Mouse (Mus musculus) neural tube, embryonic 14.5 days (tissue): ENCODE measurements around the gene Narf. TPM values are rescaled to one million over a fixed set of nuclear protein-coding genes. Genes with fewer than 3 reads are reported as not detected.

Experiments used
- ATAC-seq: fragments of 200-750 bp; cut with Nextera tagmentation; 2 replicates; pipeline ENCODE4 v1.8.0; 2017; ENCODE audit warnings: low read depth, mild to moderate bottlenecking, moderate TSS enrichment, moderate library complexity
- H3K27ac ChIP-seq: fragments of 300-500 bp; sonication (generic); 2 replicates; pipeline ENCODE4 v1.5.1; 2014; ENCODE audit warnings: low read depth, mild to moderate bottlenecking, control low read depth, low read length, moderate library complexity, mixed read lengths
- H3K27me3 ChIP-seq: fragments of 300-500 bp; sonication (generic); 2 replicates; pipeline ENCODE4 v1.6.1; 2014; ENCODE audit warnings: low read length; ENCODE audit not compliant: control insufficient read depth, insufficient read depth
- H3K36me3 ChIP-seq: fragments of 300-500 bp; sonication (generic); 2 replicates; pipeline ENCODE4 v1.6.1; 2014; ENCODE audit warnings: low read length, mixed read lengths; ENCODE audit not compliant: control insufficient read depth, insufficient read depth
- H3K4me1 ChIP-seq: fragments of 300-500 bp; sonication (generic); 2 replicates; pipeline ENCODE4 v1.6.1; 2014; ENCODE audit warnings: low read length; ENCODE audit not compliant: control insufficient read depth, insufficient read depth
- H3K4me2 ChIP-seq: fragments of 300-500 bp; sonication (generic); 2 replicates; pipeline ENCODE4 v1.6.1; 2014; ENCODE audit warnings: mild to moderate bottlenecking, low read depth, low read length, control low read depth
- H3K4me3 ChIP-seq: fragments of 300-500 bp; sonication (generic); 2 replicates; pipeline ENCODE4 v1.5.1; 2014; ENCODE audit warnings: low read depth, low read length, control low read depth, mixed read lengths
- H3K9ac ChIP-seq: fragments of 300-500 bp; sonication (generic); replicated peaks from 2 replicates; pipeline ENCODE4 v1.6.1; 2014; ENCODE audit warnings: low read depth, mild to moderate bottlenecking, control low read depth, low read length, mixed read lengths
- H3K9me3 ChIP-seq: fragments of 300-500 bp; sonication (generic); 2 replicates; pipeline ENCODE4 v1.6.1; 2016; ENCODE audit warnings: low read length; ENCODE audit not compliant: control insufficient read depth
- WGBS: fragments of 180-500 bp; shearing (Covaris S2); extraction: QIAGEN DNeasy Blood & Tissue Kit; methylation state at CpG from one replicate; pipeline ENCODE4 v1.1.7; 2014; 5-methylcytosine and 5-hydroxymethylcytosine counted together
- polyA plus RNA-seq: library from polyadenylated mRNA; unstranded; fragments of >200 nt; fragmentation: Nextera tagmentation; extraction: Ambion mirVana; gene quantifications from 2 replicates; pipeline ENCODE4 v1.2.1, GENCODE M21; 2014

Narf gene
- 93.2 and 96.5 TPM in 2 replicates for polyA plus RNA-seq

GRCm38 (mm10) chr11:121236564-121237344 lies at the start of gene Narf:
Gene Narf (plus strand): TSS chr11:121237253.
- Histone ChIP-seq H3K9ac (peak within 1 kb of the TSS; percentile 76), H3K4me2 (peak within 1 kb of the TSS; percentile 67), H3K27me3 (no peaks in the 10 kb centered on the region), H3K4me1 (peaks cover 13% of the 10 kb centered on the region), H3K9me3 (no peaks in the 10 kb centered on the region), H3K4me3 (peak within 1 kb of the TSS; percentile 60), H3K36me3 (no peaks in the 10 kb centered on the region; the same call in 1 of the 2 replicates), H3K27ac (peak within 1 kb of the TSS; percentile 99)
- ATAC-seq, result peak; percentile 99
- WGBS, result under 1% methylated on average over 50 of the region's 50 CpGs

DNA sequence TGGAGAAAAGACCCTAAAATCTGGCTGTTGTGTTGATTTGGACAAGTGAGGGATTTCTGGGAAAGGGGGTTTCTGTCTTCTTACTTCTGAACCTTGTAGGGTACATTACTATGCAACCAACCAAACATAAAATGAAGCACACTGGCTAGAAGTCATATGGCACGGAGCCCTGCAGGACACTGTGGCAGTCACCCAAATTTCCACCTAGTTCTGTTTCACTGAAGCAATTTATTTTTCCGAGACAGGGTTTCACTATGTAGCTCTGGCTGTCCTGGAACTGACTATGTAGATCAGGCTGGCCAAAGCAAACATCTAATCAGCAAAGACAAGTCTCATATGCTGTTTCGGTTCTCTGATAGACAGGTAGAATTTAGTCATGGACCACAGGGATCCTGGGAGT lies 47.4 kb upstream of the Narf start:
- Histone ChIP-seq H3K9me3 (no peaks in the 10 kb centered on the region), H3K4me2 (no peak overlapping the region), H3K36me3 (peaks cover 5% of the 10 kb centered on the region; the same call in 1 of the 2 replicates), H3K4me3 (no peak overlapping the region), H3K27ac (no peak overlapping the region), H3K4me1 (no peaks in the 10 kb centered on the region), H3K9ac (no peak overlapping the region), H3K27me3 (no peaks in the 10 kb centered on the region)
- 88% methylated on average over 3 of the region's 3 CpGs for WGBS
- no peak for ATAC-seq

GRCm38 (mm10) chr11:121192742-121193141 lies 44.3 kb upstream of the Narf start:
- Histone ChIP-seq H3K9me3 (no peaks in the 10 kb centered on the region), H3K4me1 (no peaks in the 10 kb centered on the region), H3K4me2 (no peak overlapping the region), H3K4me3 (no peak overlapping the region), H3K36me3 (peaks cover 9% of the 10 kb centered on the region; the same call in 1 of the 2 replicates), H3K9ac (no peak overlapping the region), H3K27ac (no peak overlapping the region), H3K27me3 (no peaks in the 10 kb centered on the region)
- 86% methylated on average over 2 of the region's 2 CpGs for WGBS
- no peak for ATAC-seq

GRCm38 (mm10) chr11:121193415-121193814 lies 43.6 kb upstream of the Narf start:
- H3K9ac ChIP-seq, result no peak overlapping the region
- H3K4me1 ChIP-seq, result no peaks in the 10 kb centered on the region
- H3K27ac ChIP-seq, result no peak overlapping the region
- H3K36me3 ChIP-seq, result peaks cover 9% of the 10 kb centered on the region; the same call in 1 of the 2 replicates
- H3K4me3 ChIP-seq, result no peak overlapping the region
- H3K27me3 ChIP-seq, result no peaks in the 10 kb centered on the region
- 88% methylated on average over 3 of the region's 3 CpGs for WGBS
- ATAC-seq, result no peak
- H3K4me2 ChIP-seq, result no peak overlapping the region
- no peaks in the 10 kb centered on the region for H3K9me3 ChIP-seq

GRCm38 (mm10) chr11:121198622-121199021 lies 38.4 kb upstream of the Narf start:
- Histone ChIP-seq H3K9ac (no peak overlapping the region), H3K4me2 (no peak overlapping the region), H3K4me1 (no peaks in the 10 kb centered on the region), H3K27ac (no peak overlapping the region), H3K9me3 (no peaks in the 10 kb centered on the region), H3K36me3 (peaks cover 9% of the 10 kb centered on the region; the same call in 1 of the 2 replicates), H3K4me3 (no peak overlapping the region), H3K27me3 (no peaks in the 10 kb centered on the region)
- WGBS, result 62% methylated on average over 2 of the region's 2 CpGs
- ATAC-seq, result no peak

GRCm38 (mm10) chr11:121199851-121200250 lies 37.2 kb upstream of the Narf start:
- Histone ChIP-seq H3K9me3 (no peaks in the 10 kb centered on the region), H3K4me1 (no peaks in the 10 kb centered on the region), H3K4me2 (no peak overlapping the region), H3K9ac (no peak overlapping the region), H3K36me3 (0 out of 2 replicates have a peak, but pooled peaks cover 3% of the 10 kb centered on the region), H3K4me3 (no peak overlapping the region), H3K27me3 (no peaks in the 10 kb centered on the region), H3K27ac (no peak overlapping the region)
- WGBS, result 80% methylated on average over 4 of the region's 4 CpGs
- ATAC-seq, result no peak

- H3K4me1 ChIP-seq, result no peaks in the 10 kb centered on the region
- 92% methylated on average over 6 of the region's 6 CpGs for WGBS
- H3K4me3 ChIP-seq, result no peak overlapping the region
- H3K27me3 ChIP-seq, result no peaks in the 10 kb centered on the region
- no peaks in the 10 kb centered on the region for H3K36me3 ChIP-seq
- no peak overlapping the region for H3K27ac ChIP-seq
- no peak overlapping the region for H3K9ac ChIP-seq
- no peak overlapping the region for H3K4me2 ChIP-seq
- H3K9me3 ChIP-seq, result no peaks in the 10 kb centered on the region
- ATAC-seq, result no peak
Observed at GRCm38 (mm10) chr11:121200781-121201180, 36.3 kb upstream of the Narf start.

DNA sequence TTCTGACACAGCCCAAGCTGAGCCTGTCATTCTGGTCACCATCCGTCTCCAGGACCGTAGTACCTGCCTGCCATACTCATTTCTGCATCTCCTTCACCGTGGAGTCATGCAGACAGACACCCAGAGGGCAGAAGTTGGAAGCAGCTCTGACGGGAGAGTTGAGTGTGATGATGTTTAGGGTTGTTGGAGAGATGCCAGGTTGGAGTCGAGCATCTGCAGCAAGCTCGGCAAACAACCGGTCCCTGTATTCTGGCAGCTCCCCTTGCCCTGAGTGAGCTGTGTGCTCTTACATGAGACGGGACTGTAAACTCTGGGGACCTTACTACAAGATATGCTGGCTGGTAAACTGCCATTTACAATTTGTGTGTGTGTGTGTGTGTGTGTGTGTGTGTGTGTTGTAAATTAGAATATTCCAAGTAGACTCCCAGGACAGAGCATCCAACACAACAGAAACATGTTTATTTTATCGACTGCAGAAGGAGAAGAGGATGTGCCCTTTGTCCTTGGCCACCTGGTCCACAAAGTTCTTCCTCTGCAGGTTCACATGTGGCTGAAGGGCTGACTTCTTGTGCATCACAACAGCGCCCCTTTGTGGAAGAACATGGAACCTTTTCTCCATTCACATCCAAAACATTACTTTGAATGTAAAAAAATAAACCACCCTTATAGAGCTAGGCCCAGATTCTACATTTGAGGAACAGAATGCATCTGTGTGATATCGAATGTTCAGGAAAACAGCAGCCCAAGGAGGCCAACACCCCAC lies 35.4 kb upstream of the Narf start:
- Histone ChIP-seq H3K4me3 (no peak overlapping the region), H3K36me3 (no peaks in the 10 kb centered on the region), H3K9me3 (no peaks in the 10 kb centered on the region), H3K4me1 (no peaks in the 10 kb centered on the region), H3K27ac (no peak overlapping the region), H3K27me3 (no peaks in the 10 kb centered on the region), H3K9ac (no peak overlapping the region), H3K4me2 (no peak overlapping the region)
- no peak for ATAC-seq
- 61% methylated on average over 11 of the region's 11 CpGs for WGBS

DNA sequence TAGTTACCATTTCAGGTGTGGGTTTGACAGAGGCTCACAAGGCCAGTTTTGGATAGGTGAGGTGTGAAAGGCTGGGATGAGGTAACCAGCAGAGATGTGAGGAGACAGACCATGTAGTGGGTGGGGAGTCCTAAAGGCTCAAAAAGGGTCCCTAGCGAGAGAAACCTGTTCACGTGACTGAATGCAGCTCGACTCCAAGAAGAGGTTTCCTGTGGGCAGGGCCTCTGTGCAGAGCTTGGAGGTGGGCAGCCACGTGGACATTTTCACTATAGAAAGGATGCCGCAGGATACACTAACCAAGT lies 33.2 kb upstream of the Narf start:
- Histone ChIP-seq H3K4me1 (no peaks in the 10 kb centered on the region), H3K27ac (peak overlapping the region; percentile 85; the same call in 1 of the 2 replicates), H3K9ac (peak overlapping the region; percentile 75; the same call in 1 of the 2 replicates), H3K4me3 (peak overlapping the region; percentile 60), H3K27me3 (no peaks in the 10 kb centered on the region), H3K9me3 (no peaks in the 10 kb centered on the region), H3K4me2 (peak overlapping the region; percentile 57), H3K36me3 (peaks cover 4% of the 10 kb centered on the region; the same call in 1 of the 2 replicates)
- WGBS, result 1% methylated on average over 5 of the region's 5 CpGs
- ATAC-seq, result no peak
